Mouse (Mus musculus): ENCODE results near the gene Fbln5. TPM values are rescaled to one million over a fixed set of nuclear protein-coding genes. Genes with fewer than 3 reads are reported as not detected.
A peak's percentile ranks its signal among the peaks of the same experiment; 100 is the strongest.

Gene Fbln5
- polyA plus RNA-seq, 1 experiment from 2014 or later: 38.1 TPM

GRCm38 (mm10) chr12:101762054-101762453, 56.8 kb downstream of the Fbln5 start:
- Histone ChIP-seq H3K4me3 (ENCODE audit: low read depth, low read length) (no peak overlapping the region), H3K27ac (ENCODE audit: low read depth, low read length) (no peak overlapping the region), H3K9me3 (ENCODE audit: control insufficient read depth) (no peaks in the 10 kb centered on the region), H3K27me3 (replicated peaks; ENCODE audit: control insufficient read depth, insufficient read depth, low read length) (no peaks in the 10 kb centered on the region), H3K4me2 (replicated peaks; ENCODE audit: low read depth) (no peak overlapping the region), H3K4me1 (replicated peaks; ENCODE audit: control insufficient read depth, insufficient read depth, low read length) (peaks cover 27% of the 10 kb centered on the region; the same call in 1 of the 2 replicates), H3K9ac (ENCODE audit: low read depth, low read length) (no peak overlapping the region), H3K36me3 (ENCODE audit: control insufficient read depth, insufficient read depth) (no peaks in the 10 kb centered on the region)
- no peak for ATAC-seq
- no peak; the same call in 1 of the 2 replicates for TF ChIP-seq CTCF (IDR thresholded peaks at IDR 0.05; ENCODE audit: low read depth)
- 96% methylated on average over 5 of the region's 5 CpGs for WGBS

GRCm38 (mm10) chr12:101759440-101760045, 59.3 kb downstream of the Fbln5 start:
- no peaks in the 10 kb centered on the region for H3K27me3 ChIP-seq (replicated peaks; ENCODE audit: control insufficient read depth, insufficient read depth, low read length)
- WGBS: 42% methylated on average over 6 of the region's 6 CpGs
- peak; percentile 86 for ATAC-seq
- peaks cover 16% of the 10 kb centered on the region; the same call in 1 of the 2 replicates for H3K4me1 ChIP-seq (replicated peaks; ENCODE audit: control insufficient read depth, insufficient read depth, low read length)
- H3K4me3 ChIP-seq (ENCODE audit: low read depth, low read length): no peak overlapping the region
- H3K36me3 ChIP-seq (ENCODE audit: control insufficient read depth, insufficient read depth): no peaks in the 10 kb centered on the region
- no peaks in the 10 kb centered on the region for H3K9me3 ChIP-seq (ENCODE audit: control insufficient read depth)
- H3K9ac ChIP-seq (ENCODE audit: low read depth, low read length): no peak overlapping the region
- no peak for TF ChIP-seq CTCF (IDR thresholded peaks at IDR 0.05; ENCODE audit: low read depth)
- H3K4me2 ChIP-seq (replicated peaks; ENCODE audit: low read depth): no peak overlapping the region
- peak overlapping the region; percentile 60 for H3K27ac ChIP-seq (ENCODE audit: low read depth, low read length)

- Histone ChIP-seq H3K4me1 (replicated peaks; ENCODE audit: control insufficient read depth, insufficient read depth, low read length) (peaks cover 13% of the 10 kb centered on the region; the same call in 1 of the 2 replicates), H3K27ac (ENCODE audit: low read depth, low read length) (peak overlapping the region; percentile 60), H3K36me3 (ENCODE audit: control insufficient read depth, insufficient read depth) (no peaks in the 10 kb centered on the region), H3K9me3 (ENCODE audit: control insufficient read depth) (no peaks in the 10 kb centered on the region), H3K9ac (ENCODE audit: low read depth, low read length) (no peak overlapping the region), H3K4me3 (ENCODE audit: low read depth, low read length) (no peak overlapping the region), H3K27me3 (replicated peaks; ENCODE audit: control insufficient read depth, insufficient read depth, low read length) (no peaks in the 10 kb centered on the region), H3K4me2 (replicated peaks; ENCODE audit: low read depth) (no peak overlapping the region)
- no peak for TF ChIP-seq CTCF (IDR thresholded peaks at IDR 0.05; ENCODE audit: low read depth)
- peak; percentile 84 for ATAC-seq
Observed at GRCm38 (mm10) chr12:101758698-101759097, 60.2 kb downstream of the Fbln5 start.

- H3K9me3 ChIP-seq (ENCODE audit: control insufficient read depth): no peaks in the 10 kb centered on the region
- 54% methylated on average over 2 of the region's 2 CpGs for WGBS
- no peak overlapping the region for H3K27ac ChIP-seq (ENCODE audit: low read depth, low read length)
- H3K9ac ChIP-seq (ENCODE audit: low read depth, low read length): no peak overlapping the region
- H3K4me1 ChIP-seq (replicated peaks; ENCODE audit: control insufficient read depth, insufficient read depth, low read length): no peaks in the 10 kb centered on the region
- H3K27me3 ChIP-seq (replicated peaks; ENCODE audit: control insufficient read depth, insufficient read depth, low read length): no peaks in the 10 kb centered on the region
- TF ChIP-seq CTCF (IDR thresholded peaks at IDR 0.05; ENCODE audit: low read depth): no peak
- no peaks in the 10 kb centered on the region for H3K36me3 ChIP-seq (ENCODE audit: control insufficient read depth, insufficient read depth)
- no peak overlapping the region for H3K4me2 ChIP-seq (replicated peaks; ENCODE audit: low read depth)
- H3K4me3 ChIP-seq (ENCODE audit: low read depth, low read length): no peak overlapping the region
- no peak for ATAC-seq
Observed at GRCm38 (mm10) chr12:101742375-101742774, 76.5 kb downstream of the Fbln5 start.

- no peak overlapping the region for H3K27ac ChIP-seq (ENCODE audit: low read depth, low read length)
Observed at GRCm38 (mm10) chr12:101740486-101740885, 78.4 kb downstream of the Fbln5 start.

GRCm38 (mm10) chr12:101740045-101740444, 78.8 kb downstream of the Fbln5 start:
- H3K36me3 ChIP-seq (ENCODE audit: control insufficient read depth, insufficient read depth): no peaks in the 10 kb centered on the region
- H3K4me2 ChIP-seq (replicated peaks; ENCODE audit: low read depth): no peak overlapping the region
- no peaks in the 10 kb centered on the region for H3K9me3 ChIP-seq (ENCODE audit: control insufficient read depth)
- WGBS: 29% methylated on average over 2 of the region's 2 CpGs
- no peak overlapping the region for H3K27ac ChIP-seq (ENCODE audit: low read depth, low read length)
- H3K4me1 ChIP-seq (replicated peaks; ENCODE audit: control insufficient read depth, insufficient read depth, low read length): no peaks in the 10 kb centered on the region
- no peaks in the 10 kb centered on the region for H3K27me3 ChIP-seq (replicated peaks; ENCODE audit: control insufficient read depth, insufficient read depth, low read length)
- no peak for TF ChIP-seq CTCF (IDR thresholded peaks at IDR 0.05; ENCODE audit: low read depth)
- ATAC-seq: no peak
- no peak overlapping the region for H3K4me3 ChIP-seq (ENCODE audit: low read depth, low read length)
- no peak overlapping the region for H3K9ac ChIP-seq (ENCODE audit: low read depth, low read length)

More at GRCm38 (mm10) chr12:101740486-101740885, 78.4 kb downstream of the Fbln5 start:
- Histone ChIP-seq H3K9me3 (ENCODE audit: control insufficient read depth) (no peaks in the 10 kb centered on the region), H3K4me2 (replicated peaks; ENCODE audit: low read depth) (no peak overlapping the region), H3K36me3 (ENCODE audit: control insufficient read depth, insufficient read depth) (no peaks in the 10 kb centered on the region), H3K9ac (ENCODE audit: low read depth, low read length) (no peak overlapping the region), H3K4me3 (ENCODE audit: low read depth, low read length) (no peak overlapping the region), H3K27me3 (replicated peaks; ENCODE audit: control insufficient read depth, insufficient read depth, low read length) (no peaks in the 10 kb centered on the region), H3K4me1 (replicated peaks; ENCODE audit: control insufficient read depth, insufficient read depth, low read length) (no peaks in the 10 kb centered on the region)
- no peak for ATAC-seq
- WGBS: 36% methylated on average over 2 of the region's 2 CpGs
- TF ChIP-seq CTCF (IDR thresholded peaks at IDR 0.05; ENCODE audit: low read depth): no peak

Measured in intestine, postnatal 0 days (tissue).